Mouse (Mus musculus): ENCODE measurements at regions not wholly inside any gene's neighbourhood (a gene's known extent, or its start where the extent isn't known, plus 50 kb on each side); places are given as distances from the start of the nearest gene placed in this dataset.

GRCm38 (mm10) chr16:12931111-12931510, 178.4 kb upstream of the Ercc4 start:
- TF ChIP-seq CTCF (IDR thresholded peaks at IDR 0.05; ENCODE audit: borderline replicate concordance, insufficient read depth, low read length) (no peak), POLR2A (IDR thresholded peaks at IDR 0.05; ENCODE audit: low read depth, low read length) (no peak)
